Mouse (Mus musculus): ENCODE measurements around the gene Mamdc2. TPM values are rescaled to one million over a fixed set of nuclear protein-coding genes. Genes with fewer than 3 reads are reported as not detected.

Gene Mamdc2
- polyA plus RNA-seq, 1 experiment = 0.47 TPM

GRCm38 (mm10) chr19:23434433-23434832, 13.8 kb downstream of the Mamdc2 start:
- Histone ChIP-seq H3K4me3 (ENCODE audit: control insufficient read depth, low read depth, low read length) (no peak overlapping the region), H3K27ac (ENCODE audit: control insufficient read depth, insufficient read depth, low read depth, low read length) (no peak overlapping the region), H3K36me3 (ENCODE audit: control insufficient read depth, insufficient read depth, low read length) (no peaks in the 10 kb centered on the region), H3K27me3 (ENCODE audit: control insufficient read depth, insufficient read depth, low read length) (no peaks in the 10 kb centered on the region), H3K4me1 (ENCODE audit: control insufficient read depth, insufficient read depth, low read length) (no peaks in the 10 kb centered on the region; the same call in 1 of the 2 replicates)
- TF ChIP-seq CTCF (IDR thresholded peaks at IDR 0.05; ENCODE audit: control insufficient read depth, insufficient read depth, insufficient replicate concordance, low read depth, low read length) = no peak
- no peak for TF ChIP-seq POLR2A (IDR thresholded peaks at IDR 0.05; ENCODE audit: control insufficient read depth, low read depth, low read length)

- Histone ChIP-seq H3K36me3 (ENCODE audit: control insufficient read depth, insufficient read depth, low read length) (no peaks in the 10 kb centered on the region), H3K4me1 (ENCODE audit: control insufficient read depth, insufficient read depth, low read length) (no peaks in the 10 kb centered on the region), H3K27ac (ENCODE audit: control insufficient read depth, insufficient read depth, low read depth, low read length) (no peak overlapping the region), H3K27me3 (ENCODE audit: control insufficient read depth, insufficient read depth, low read length) (no peaks in the 10 kb centered on the region), H3K4me3 (ENCODE audit: control insufficient read depth, low read depth, low read length) (no peak overlapping the region)
- TF ChIP-seq POLR2A (IDR thresholded peaks at IDR 0.05; ENCODE audit: control insufficient read depth, low read depth, low read length) = no peak
- TF ChIP-seq CTCF (IDR thresholded peaks at IDR 0.05; ENCODE audit: control insufficient read depth, insufficient read depth, insufficient replicate concordance, low read depth, low read length) = no peak
Measured at GRCm38 (mm10) chr19:23417668-23418067, 30.6 kb downstream of the Mamdc2 start.

- Histone ChIP-seq H3K4me3 (ENCODE audit: control insufficient read depth, low read depth, low read length) (no peak overlapping the region), H3K27me3 (ENCODE audit: control insufficient read depth, insufficient read depth, low read length) (no peaks in the 10 kb centered on the region), H3K36me3 (ENCODE audit: control insufficient read depth, insufficient read depth, low read length) (no peaks in the 10 kb centered on the region), H3K27ac (ENCODE audit: control insufficient read depth, insufficient read depth, low read depth, low read length) (no peak overlapping the region), H3K4me1 (ENCODE audit: control insufficient read depth, insufficient read depth, low read length) (no peaks in the 10 kb centered on the region)
- TF ChIP-seq CTCF (IDR thresholded peaks at IDR 0.05; ENCODE audit: control insufficient read depth, insufficient read depth, insufficient replicate concordance, low read depth, low read length) (no peak), POLR2A (IDR thresholded peaks at IDR 0.05; ENCODE audit: control insufficient read depth, low read depth, low read length) (no peak)
Measured at GRCm38 (mm10) chr19:23410800-23411199, 37.4 kb downstream of the Mamdc2 start.

GRCm38 (mm10) chr19:23410328-23410727, 37.9 kb downstream of the Mamdc2 start:
- no peaks in the 10 kb centered on the region for H3K4me1 ChIP-seq (ENCODE audit: control insufficient read depth, insufficient read depth, low read length)
- no peak overlapping the region for H3K4me3 ChIP-seq (ENCODE audit: control insufficient read depth, low read depth, low read length)
- H3K36me3 ChIP-seq (ENCODE audit: control insufficient read depth, insufficient read depth, low read length) = no peaks in the 10 kb centered on the region
- no peak for TF ChIP-seq CTCF (IDR thresholded peaks at IDR 0.05; ENCODE audit: control insufficient read depth, insufficient read depth, insufficient replicate concordance, low read depth, low read length)
- no peak for TF ChIP-seq POLR2A (IDR thresholded peaks at IDR 0.05; ENCODE audit: control insufficient read depth, low read depth, low read length)
- no peaks in the 10 kb centered on the region for H3K27me3 ChIP-seq (ENCODE audit: control insufficient read depth, insufficient read depth, low read length)
- no peak overlapping the region for H3K27ac ChIP-seq (ENCODE audit: control insufficient read depth, insufficient read depth, low read depth, low read length)

- no peak overlapping the region for H3K4me3 ChIP-seq (ENCODE audit: control insufficient read depth, low read depth, low read length)
- no peaks in the 10 kb centered on the region for H3K27me3 ChIP-seq (ENCODE audit: control insufficient read depth, insufficient read depth, low read length)
- H3K36me3 ChIP-seq (ENCODE audit: control insufficient read depth, insufficient read depth, low read length) = no peaks in the 10 kb centered on the region
- TF ChIP-seq CTCF (IDR thresholded peaks at IDR 0.05; ENCODE audit: control insufficient read depth, insufficient read depth, insufficient replicate concordance, low read depth, low read length) = no peak
- no peak for TF ChIP-seq POLR2A (IDR thresholded peaks at IDR 0.05; ENCODE audit: control insufficient read depth, low read depth, low read length)
- H3K4me1 ChIP-seq (ENCODE audit: control insufficient read depth, insufficient read depth, low read length) = no peaks in the 10 kb centered on the region
- H3K27ac ChIP-seq (ENCODE audit: control insufficient read depth, insufficient read depth, low read depth, low read length) = no peak overlapping the region
Measured at GRCm38 (mm10) chr19:23401469-23402135, 46.6 kb downstream of the Mamdc2 start.

GRCm38 (mm10) chr19:23400485-23400884, 47.8 kb downstream of the Mamdc2 start:
- Histone ChIP-seq H3K36me3 (ENCODE audit: control insufficient read depth, insufficient read depth, low read length) (no peaks in the 10 kb centered on the region), H3K27ac (ENCODE audit: control insufficient read depth, insufficient read depth, low read depth, low read length) (no peak overlapping the region), H3K27me3 (ENCODE audit: control insufficient read depth, insufficient read depth, low read length) (no peaks in the 10 kb centered on the region), H3K4me1 (ENCODE audit: control insufficient read depth, insufficient read depth, low read length) (no peaks in the 10 kb centered on the region), H3K4me3 (ENCODE audit: control insufficient read depth, low read depth, low read length) (no peak overlapping the region)
- TF ChIP-seq CTCF (IDR thresholded peaks at IDR 0.05; ENCODE audit: control insufficient read depth, insufficient read depth, insufficient replicate concordance, low read depth, low read length) = no peak
- no peak for TF ChIP-seq POLR2A (IDR thresholded peaks at IDR 0.05; ENCODE audit: control insufficient read depth, low read depth, low read length)

- H3K4me1 ChIP-seq (ENCODE audit: control insufficient read depth, insufficient read depth, low read length) = no peaks in the 10 kb centered on the region
- no peak overlapping the region for H3K4me3 ChIP-seq (ENCODE audit: control insufficient read depth, low read depth, low read length)
- no peaks in the 10 kb centered on the region for H3K36me3 ChIP-seq (ENCODE audit: control insufficient read depth, insufficient read depth, low read length)
- H3K27me3 ChIP-seq (ENCODE audit: control insufficient read depth, insufficient read depth, low read length) = no peaks in the 10 kb centered on the region
- no peak for TF ChIP-seq CTCF (IDR thresholded peaks at IDR 0.05; ENCODE audit: control insufficient read depth, insufficient read depth, insufficient replicate concordance, low read depth, low read length)
- TF ChIP-seq POLR2A (IDR thresholded peaks at IDR 0.05; ENCODE audit: control insufficient read depth, low read depth, low read length) = no peak
- no peak overlapping the region for H3K27ac ChIP-seq (ENCODE audit: control insufficient read depth, insufficient read depth, low read depth, low read length)
Measured at GRCm38 (mm10) chr19:23395956-23396355, 52.3 kb downstream of the Mamdc2 start.
